Comparison of ENCODE assay signal across 1 mouse cellular context in the genomic region with DNA sequence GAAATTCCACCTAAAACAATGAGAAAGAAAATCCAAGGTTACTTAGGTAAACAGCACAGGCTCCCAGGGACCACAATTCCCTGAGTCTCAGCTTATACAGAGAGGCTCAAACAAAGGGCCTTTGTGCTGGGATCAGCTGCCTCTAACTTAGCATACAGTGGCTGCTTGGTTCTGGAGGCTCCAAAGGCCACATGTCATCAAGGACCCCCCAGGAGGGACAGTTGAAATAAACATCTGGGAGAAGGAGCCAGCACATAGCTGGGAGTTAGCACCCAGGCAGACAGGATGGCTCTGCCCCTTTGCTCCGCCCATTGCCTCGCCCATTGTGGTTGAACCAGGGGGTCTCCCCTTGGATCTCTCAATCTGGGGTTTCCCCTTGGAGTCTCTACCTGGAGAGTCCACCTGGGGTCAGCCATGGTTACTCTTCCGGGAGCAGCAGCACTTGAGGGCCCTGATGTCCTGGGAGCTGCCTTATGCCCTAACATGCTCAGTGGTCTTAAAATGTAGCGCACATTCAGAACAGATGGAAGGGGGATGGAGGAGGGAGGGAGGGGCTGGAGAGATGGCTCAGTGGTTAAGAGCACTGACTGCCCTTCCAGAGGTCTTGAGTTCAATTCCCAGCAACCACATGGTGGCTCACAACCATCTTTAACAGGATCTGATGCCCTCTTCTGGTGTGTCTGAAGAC.
TF ChIP-seq lines count a peak whose summit lies in the region.

No protein-coding gene starts in this region.

TF ChIP-seq in ES-E14, 5 proteins besides CTCF, POLR2A, EP300 and RAD21:
- TF ChIP-seq CHD2 (IDR thresholded peaks at IDR 0.05; ENCODE audit: low read depth, low read length) (no peak), MAFK (IDR thresholded peaks at IDR 0.05; ENCODE audit: insufficient read depth, low read depth, low read length) (no peak)
